Mouse (Mus musculus): Measurements from ENCODE around the gene Tshb.

The Tshb gene

GRCm38 (mm10) chr3:102736436-102736835 is 46.1 kb downstream of the Tshb start:
- DNase-seq, result peak in 1 of 2 experiments; percentile 34

DNA sequence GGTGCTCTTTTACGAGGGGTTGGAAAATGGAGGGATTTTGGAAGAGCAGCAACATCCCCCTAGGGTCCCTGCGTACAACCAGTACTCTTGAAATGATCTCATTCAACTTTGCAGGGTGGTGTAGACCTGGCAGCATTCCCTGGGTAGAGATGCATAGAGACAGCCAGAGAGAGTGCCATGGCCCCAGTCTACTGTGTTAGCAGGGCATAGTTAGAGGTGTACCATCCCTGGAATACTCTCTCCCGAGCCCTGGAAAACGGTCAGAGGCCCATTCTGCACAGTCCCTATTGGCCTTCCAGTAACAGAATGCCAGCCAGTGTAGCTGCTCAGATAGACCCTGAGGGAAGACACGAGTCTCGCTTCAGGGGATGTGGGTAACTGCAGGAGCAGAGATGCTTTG is 46.9 kb downstream of the Tshb start:
- no peak for DNase-seq

DNA sequence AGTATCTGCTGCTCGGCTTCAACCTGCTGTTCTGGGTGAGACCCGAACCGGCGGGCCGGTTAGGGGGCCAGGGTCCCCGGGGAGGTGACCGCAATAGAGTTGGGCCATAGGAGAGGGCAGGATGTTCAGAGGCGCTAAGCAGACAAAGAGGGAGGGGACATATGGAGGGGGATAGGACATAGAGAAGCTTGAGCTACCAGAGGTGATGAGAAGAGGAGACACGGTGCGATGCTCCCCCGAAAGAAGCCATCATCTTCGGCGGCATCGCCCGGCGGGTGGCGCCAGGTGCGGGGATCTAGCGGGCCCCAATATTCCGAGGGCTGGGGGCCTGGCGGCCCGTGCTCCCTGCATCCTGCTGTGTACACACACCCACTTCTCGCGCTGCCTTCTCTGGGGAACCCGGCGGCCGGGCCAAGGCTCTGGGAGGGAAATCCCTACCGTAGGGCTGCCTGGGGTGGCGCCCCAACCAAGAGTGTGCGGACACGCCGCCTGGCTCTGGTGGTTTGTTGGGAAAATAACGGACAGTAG is 47.4 kb downstream of the Tshb start:
- peak; percentile 53 to 70 for DNase-seq

- DNase-seq, result peak; percentile 77 to 84
These were observed 48.0 kb downstream of the Tshb start, which contains the start of gene Tspan2 for GRCm38 (mm10) chr3:102734313-102735030. Gene Tspan2 (plus strand): TSS chr3:102734529.

DNA sequence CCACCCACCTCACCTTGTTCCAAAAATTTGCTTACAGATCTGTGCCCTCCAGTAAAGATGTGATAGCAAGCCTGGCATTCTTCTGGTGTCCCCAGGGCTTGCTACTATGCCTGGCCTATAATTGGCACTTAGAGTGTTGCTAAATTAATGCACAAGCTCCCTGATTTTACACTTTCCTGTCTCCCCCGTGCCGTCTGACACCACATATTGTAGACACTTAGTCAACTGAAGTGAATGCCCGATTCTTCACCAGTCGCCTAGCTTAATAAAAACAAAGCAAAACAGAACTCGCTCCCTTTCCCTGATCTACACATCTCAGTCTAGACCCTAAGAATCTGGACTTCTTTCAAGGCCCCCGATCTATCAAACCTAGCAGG is 48.6 kb downstream of the Tshb start:
- no peak for DNase-seq

GRCm38 (mm10) chr3:102733050-102733449 is 49.5 kb downstream of the Tshb start:
- DNase-seq, result no peak

- DNase-seq, result no peak
These were observed 49.9 kb downstream of the Tshb start for GRCm38 (mm10) chr3:102732619-102733018.

- DNase-seq, result no peak
These were observed 51.4 kb downstream of the Tshb start for GRCm38 (mm10) chr3:102731112-102731511.

- DNase-seq, result no peak
These were observed 53.1 kb downstream of the Tshb start for GRCm38 (mm10) chr3:102729416-102729815.
